Mouse (Mus musculus): ENCODE data around the gene Mr1.
A peak's percentile ranks its signal among the peaks of the same experiment; 100 is the strongest.
"Not testable (repeated sequence)": the region's sequence is repeated elsewhere in the genome, so short reads cannot be mapped to it uniquely, and the experiment has no call there.

The Mr1 gene

GRCm38 (mm10) chr1:155146572-155146980 lies at the start of gene Mr1:
TSS of gene Mr1 (minus strand) at chr1:155146814.
- peak in 1 of 2 experiments; percentile 12 for DNase-seq (ENCODE audit: low spot score in 2 of 2)

- no peak for DNase-seq (ENCODE audit: low spot score in 2 of 2)
Measured at GRCm38 (mm10) chr1:155192805-155193368, 46.3 kb upstream of the Mr1 start.

GRCm38 (mm10) chr1:155191671-155192070 lies 45.1 kb upstream of the Mr1 start:
- DNase-seq (ENCODE audit: low spot score in 2 of 2), result no peak

- no peak for DNase-seq (ENCODE audit: low spot score in 2 of 2)
Measured at GRCm38 (mm10) chr1:155191219-155191618, 44.6 kb upstream of the Mr1 start.

GRCm38 (mm10) chr1:155188656-155189055 lies 42.0 kb upstream of the Mr1 start:
- no peak for DNase-seq (ENCODE audit: low spot score in 2 of 2)

- DNase-seq (ENCODE audit: low spot score in 2 of 2), result no peak
Measured at GRCm38 (mm10) chr1:155184191-155184590, 37.6 kb upstream of the Mr1 start.

GRCm38 (mm10) chr1:155178192-155178924 lies 31.7 kb upstream of the Mr1 start:
- DNase-seq (ENCODE audit: low spot score in 2 of 2), result no peak

- DNase-seq (ENCODE audit: low spot score in 2 of 2), result no peak
Measured at GRCm38 (mm10) chr1:155174424-155174823, 27.8 kb upstream of the Mr1 start.

- not testable (repeated sequence) for DNase-seq (ENCODE audit: low spot score in 2 of 2)
Measured at GRCm38 (mm10) chr1:155173644-155174016, 27.0 kb upstream of the Mr1 start.

- no peak for DNase-seq (ENCODE audit: low spot score in 2 of 2)
Measured at GRCm38 (mm10) chr1:155172895-155173643, 26.5 kb upstream of the Mr1 start.

- no peak for DNase-seq (ENCODE audit: low spot score in 2 of 2)
Measured at GRCm38 (mm10) chr1:155169935-155170334, 23.3 kb upstream of the Mr1 start.

GRCm38 (mm10) chr1:155167453-155167852 lies 20.8 kb upstream of the Mr1 start:
- no peak for DNase-seq (ENCODE audit: low spot score in 2 of 2)

- DNase-seq (ENCODE audit: low spot score in 2 of 2), result peak; percentile 16 to 43
Measured at GRCm38 (mm10) chr1:155158970-155159484, 12.4 kb upstream of the Mr1 start.

GRCm38 (mm10) chr1:155158141-155158969 lies 11.7 kb upstream of the Mr1 start, which contains the start of gene Stx6:
TSS of gene Stx6 (plus strand) at chr1:155158715.
- peak; percentile 98 for DNase-seq (ENCODE audit: low spot score in 2 of 2)

- no peak for DNase-seq (ENCODE audit: low spot score in 2 of 2)
Measured at GRCm38 (mm10) chr1:155153906-155154305, 7.3 kb upstream of the Mr1 start.

- no peak for DNase-seq (ENCODE audit: low spot score in 2 of 2)
Measured at GRCm38 (mm10) chr1:155150821-155151220, 4.2 kb upstream of the Mr1 start.

GRCm38 (mm10) chr1:155149403-155149802 lies 2.8 kb upstream of the Mr1 start:
- no peak for DNase-seq (ENCODE audit: low spot score in 2 of 2)

- no peak for DNase-seq (ENCODE audit: low spot score in 2 of 2)
Measured at GRCm38 (mm10) chr1:155147228-155147627, 614 bp upstream of the Mr1 start.

GRCm38 (mm10) chr1:155145620-155146019 lies 994 bp downstream of the Mr1 start:
- DNase-seq (ENCODE audit: low spot score in 2 of 2), result peak in 1 of 2 experiments; percentile 10

GRCm38 (mm10) chr1:155140076-155140475 lies 6.5 kb downstream of the Mr1 start:
- peak in 1 of 2 experiments; percentile 65 for DNase-seq (ENCODE audit: low spot score in 2 of 2)

GRCm38 (mm10) chr1:155138795-155139194 lies 7.8 kb downstream of the Mr1 start:
- peak; percentile 52 to 82 for DNase-seq (ENCODE audit: low spot score in 2 of 2)
